Mouse (Mus musculus): ENCODE data around the gene Igsf9. TPM values are rescaled to one million over a fixed set of nuclear protein-coding genes. Genes with fewer than 3 reads are reported as not detected.

Gene Igsf9
- total and polyA plus RNA-seq, 3 experiments, result 0.12 to 0.38 TPM; not detected in 1

GRCm38 (mm10) chr1:172474196-172474595 is 7.4 kb upstream of the Igsf9 start:
- Histone ChIP-seq H3K27me3 (ENCODE audit: control insufficient read depth in 1 of 2, insufficient read depth in 2 of 2, low read length in 2 of 2) (peaks cover 6% of the 10 kb centered on the region in 2 experiments; a peak in 3 of 4 replicates), H3K27ac (ENCODE audit: control insufficient read depth, low read depth, low read length) (no peak overlapping the region), H3K9me3 (replicated peaks; ENCODE audit: insufficient read depth, low read length) (no peaks in the 10 kb centered on the region), H3K9ac (ENCODE audit: control insufficient read depth, low read depth, low read length, poor library complexity, severe bottlenecking) (no peak overlapping the region), H3K4me1 (ENCODE audit: control insufficient read depth in 1 of 2, insufficient read depth in 2 of 2, low read length in 2 of 2) (peaks cover 0 to 6% of the 10 kb centered on the region in 2 experiments; a peak in 2 of 4 replicates), H3K4me3 (ENCODE audit: control insufficient read depth in 1 of 2, insufficient read depth in 1 of 2, low read depth in 2 of 2, low read length in 2 of 2) (no peak overlapping the region), H3K79me2 (ENCODE audit: control insufficient read depth, insufficient read depth, low read length, poor library complexity) (no peaks in the 10 kb centered on the region), H3K36me3 (ENCODE audit: control insufficient read depth in 1 of 2, insufficient read depth in 2 of 2, low read length in 2 of 2) (peaks cover 0 to 3% of the 10 kb centered on the region in 2 experiments; a peak in 1 of 4 replicates)
- no peak for DNase-seq (ENCODE audit: low read depth, low spot score)
- TF ChIP-seq POLR2A (IDR thresholded peaks at IDR 0.05; ENCODE audit: control insufficient read depth in 1 of 2, insufficient read depth in 1 of 2, low read depth in 1 of 2, low read length in 2 of 2, poor library complexity in 1 of 2), result no peak
- no peak for TF ChIP-seq BHLHE40 (IDR thresholded peaks at IDR 0.05; ENCODE audit: borderline replicate concordance, low read depth, low read length)
- no peak for TF ChIP-seq KAT2A (conservative IDR thresholded peaks at IDR 0.05; ENCODE audit: low read depth, low read length)
- no peak for TF ChIP-seq EP300 (IDR thresholded peaks at IDR 0.05; ENCODE audit: low read depth in 1 of 2, low read length in 2 of 2)
- no peak for TF ChIP-seq GABPA (IDR thresholded peaks at IDR 0.05; ENCODE audit: low read depth, low read length)
- no peak for TF ChIP-seq ZNF384 (IDR thresholded peaks at IDR 0.05; ENCODE audit: low read depth, low read length)
- TF ChIP-seq RCOR1 (IDR thresholded peaks at IDR 0.05; ENCODE audit: low read depth, low read length), result no peak
- no peak for TF ChIP-seq MAZ (IDR thresholded peaks at IDR 0.05; ENCODE audit: low read depth, low read length)
- no peak for TF ChIP-seq USF2 (IDR thresholded peaks at IDR 0.05; ENCODE audit: borderline replicate concordance in 1 of 2, insufficient read depth in 1 of 2, low read depth in 1 of 2, low read length in 2 of 2)
- TF ChIP-seq ETS1 (IDR thresholded peaks at IDR 0.05; ENCODE audit: low read depth, low read length), result no peak
- no peak for TF ChIP-seq ZKSCAN1 (IDR thresholded peaks at IDR 0.05; ENCODE audit: low read depth, low read length)
- no peak for TF ChIP-seq MYC (IDR thresholded peaks at IDR 0.05; ENCODE audit: low read depth, low read length)
- TF ChIP-seq RAD21 (IDR thresholded peaks at IDR 0.05; ENCODE audit: low read depth, low read length), result no peak
- no peak for TF ChIP-seq TAL1 (IDR thresholded peaks at IDR 0.05; ENCODE audit: low read length)
- no peak for TF ChIP-seq CHD2 (IDR thresholded peaks at IDR 0.05; ENCODE audit: low read length)
- no peak for TF ChIP-seq NELFE (IDR thresholded peaks at IDR 0.05; ENCODE audit: low read depth, low read length)
- TF ChIP-seq USF1 (IDR thresholded peaks at IDR 0.05; ENCODE audit: low read depth, low read length), result no peak
- no peak for TF ChIP-seq SIN3A (IDR thresholded peaks at IDR 0.05; ENCODE audit: low read length)

DNA sequence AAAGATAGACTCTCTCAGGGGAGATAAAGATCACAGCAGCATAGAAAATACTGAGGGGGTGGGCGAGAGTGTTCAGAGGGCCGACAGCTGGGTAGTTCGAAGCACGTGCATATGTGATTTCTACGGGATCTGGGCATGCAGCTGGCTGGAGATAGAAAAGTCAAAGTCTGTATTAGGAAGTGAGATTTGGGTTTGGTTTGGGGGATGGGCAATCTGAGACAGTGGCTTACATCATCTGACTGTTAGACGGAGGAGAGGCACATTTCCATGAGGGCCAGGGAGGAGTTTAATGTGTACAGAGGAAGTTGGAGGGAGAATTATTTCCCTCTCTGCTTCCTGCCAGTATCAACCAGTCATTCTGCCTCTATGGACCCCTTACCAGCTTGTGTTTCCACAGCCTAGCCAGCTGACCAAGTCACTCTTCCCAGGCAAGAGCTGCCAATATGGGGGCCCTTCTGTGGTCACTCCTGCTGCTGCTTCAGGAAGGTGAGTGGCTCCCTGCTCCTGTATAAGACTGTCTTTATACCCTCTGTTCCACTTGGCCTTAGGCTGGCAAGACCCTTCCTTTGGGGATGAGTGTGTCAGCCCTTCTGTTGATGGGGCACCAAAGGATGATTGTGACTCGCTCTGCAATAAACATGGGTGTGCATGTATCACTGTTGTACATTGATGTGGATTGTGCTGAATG is 6.4 kb upstream of the Igsf9 start, which contains the start of gene Slamf9:
Slamf9 (plus strand) TSS at position 305 of the 688 bp plus-strand sequence.
- Histone ChIP-seq H3K27ac (ENCODE audit: control insufficient read depth, low read depth, low read length) (no peak within 1 kb of the TSS), H3K27me3 (ENCODE audit: control insufficient read depth in 1 of 2, insufficient read depth in 2 of 2, low read length in 2 of 2) (peaks cover 5 to 6% of the 10 kb centered on the region in 2 experiments; a peak in 3 of 4 replicates), H3K9me3 (replicated peaks; ENCODE audit: insufficient read depth, low read length) (no peaks in the 10 kb centered on the region), H3K9ac (ENCODE audit: control insufficient read depth, low read depth, low read length, poor library complexity, severe bottlenecking) (no peak within 1 kb of the TSS), H3K79me2 (ENCODE audit: control insufficient read depth, insufficient read depth, low read length, poor library complexity) (no peaks in the 10 kb centered on the region), H3K4me3 (ENCODE audit: control insufficient read depth in 1 of 2, insufficient read depth in 1 of 2, low read depth in 2 of 2, low read length in 2 of 2) (no peak within 1 kb of the TSS), H3K4me1 (ENCODE audit: control insufficient read depth in 1 of 2, insufficient read depth in 2 of 2, low read length in 2 of 2) (peaks cover 0 to 6% of the 10 kb centered on the region in 2 experiments; a peak in 2 of 4 replicates), H3K36me3 (ENCODE audit: control insufficient read depth in 1 of 2, insufficient read depth in 2 of 2, low read length in 2 of 2) (peaks cover 0 to 3% of the 10 kb centered on the region in 2 experiments; a peak in 1 of 4 replicates)
- TF ChIP-seq ETS1 (IDR thresholded peaks at IDR 0.05; ENCODE audit: low read depth, low read length) (0 out of 2 replicates have a peak, but pooled peaks have one; percentile 10), EP300 (IDR thresholded peaks at IDR 0.05; ENCODE audit: low read depth in 1 of 2, low read length in 2 of 2) (0 out of 4 replicates have a peak, but pooled peaks of 1 of the 2 experiments have one; percentile 5), GATA1 (IDR thresholded peaks at IDR 0.05; ENCODE audit: low read depth, low read length) (no peak), E2F4 (IDR thresholded peaks at IDR 0.05; ENCODE audit: borderline replicate concordance, low read depth, low read length) (no peak)
- DNase-seq (ENCODE audit: low read depth, low spot score), result peak; percentile 54
